Mouse (Mus musculus): ENCODE measurements around the gene Olfr1151. TPM values are rescaled to one million over a fixed set of nuclear protein-coding genes. Genes with fewer than 3 reads are reported as not detected.

Olfr1151 gene
- polyA plus RNA-seq (2012; rRNA removed) = not detected in 2 replicates

DNA sequence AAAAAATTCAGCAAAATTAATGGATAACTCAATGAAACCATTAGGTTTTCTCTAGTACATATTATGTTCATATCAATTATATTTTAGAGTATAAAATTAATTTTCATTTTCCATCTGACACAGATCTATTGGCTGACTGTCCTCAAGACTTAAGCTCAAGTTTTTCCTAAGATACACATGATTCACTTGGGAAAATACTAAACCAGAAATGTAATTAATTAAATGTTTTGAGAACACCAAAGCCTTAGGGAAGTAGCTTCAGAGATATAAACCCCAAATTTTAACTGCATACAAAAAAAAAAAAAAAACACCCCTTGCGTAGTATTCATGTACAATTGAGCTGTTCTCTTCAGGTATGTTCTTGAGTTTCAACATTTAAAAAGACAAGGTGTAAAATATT is at the start of gene Olfr1151:
Olfr1151 (plus strand) TSS at position 301 of the 400 bp plus-strand sequence.
- no peaks in the 10 kb centered on the region for H3K4me1 ChIP-seq (ENCODE audit: control insufficient read depth, insufficient read depth, insufficient read length, low read length)
- H3K36me3 ChIP-seq (ENCODE audit: control insufficient read depth, insufficient read depth, low read length) = no peaks in the 10 kb centered on the region
- H3K27ac ChIP-seq (ENCODE audit: insufficient read depth, low read depth, low read length) = no peak within 1 kb of the TSS
- no peak for TF ChIP-seq POLR2A (IDR thresholded peaks at IDR 0.05; ENCODE audit: low read depth, low read length)
- TF ChIP-seq CTCF (IDR thresholded peaks at IDR 0.05; ENCODE audit: extremely low read depth, insufficient read length, insufficient replicate concordance, low read depth, low read length) = no peak
- H3K27me3 ChIP-seq (ENCODE audit: control insufficient read depth, insufficient read depth, low read length) = no peaks in the 10 kb centered on the region
- WGBS = 90% methylated on average over 1 of the region's 1 CpGs
- H3K4me3 ChIP-seq (ENCODE audit: low read depth, low read length) = no peak within 1 kb of the TSS

GRCm38 (mm10) chr2:87809522-87809921 is 46.1 kb upstream of the Olfr1151 start, which contains the start of gene Olfr1145:
TSS of gene Olfr1145 (plus strand) at chr2:87809822.
- no peak within 1 kb of the TSS for H3K27ac ChIP-seq (ENCODE audit: insufficient read depth, low read depth, low read length)
- no peak within 1 kb of the TSS for H3K4me3 ChIP-seq (ENCODE audit: low read depth, low read length)
- H3K27me3 ChIP-seq (ENCODE audit: control insufficient read depth, insufficient read depth, low read length) = no peaks in the 10 kb centered on the region
- no peaks in the 10 kb centered on the region for H3K4me1 ChIP-seq (ENCODE audit: control insufficient read depth, insufficient read depth, insufficient read length, low read length)
- TF ChIP-seq POLR2A (IDR thresholded peaks at IDR 0.05; ENCODE audit: low read depth, low read length) = no peak
- no peak for TF ChIP-seq CTCF (IDR thresholded peaks at IDR 0.05; ENCODE audit: extremely low read depth, insufficient read length, insufficient replicate concordance, low read depth, low read length)
- WGBS = 62% methylated on average over 1 of the region's 1 CpGs
- H3K36me3 ChIP-seq (ENCODE audit: control insufficient read depth, insufficient read depth, low read length) = no peaks in the 10 kb centered on the region

GRCm38 (mm10) chr2:87830233-87830632 is 25.4 kb upstream of the Olfr1151 start, which contains the start of gene Olfr1148:
TSS of gene Olfr1148 (plus strand) at chr2:87830533.
- WGBS = 85% methylated on average over 1 of the region's 1 CpGs
- no peaks in the 10 kb centered on the region for H3K36me3 ChIP-seq (ENCODE audit: control insufficient read depth, insufficient read depth, low read length)
- H3K4me3 ChIP-seq (ENCODE audit: low read depth, low read length) = no peak within 1 kb of the TSS
- H3K27ac ChIP-seq (ENCODE audit: insufficient read depth, low read depth, low read length) = no peak within 1 kb of the TSS
- TF ChIP-seq POLR2A (IDR thresholded peaks at IDR 0.05; ENCODE audit: low read depth, low read length) = no peak
- TF ChIP-seq CTCF (IDR thresholded peaks at IDR 0.05; ENCODE audit: extremely low read depth, insufficient read length, insufficient replicate concordance, low read depth, low read length) = no peak
- H3K4me1 ChIP-seq (ENCODE audit: control insufficient read depth, insufficient read depth, insufficient read length, low read length) = no peaks in the 10 kb centered on the region
- no peaks in the 10 kb centered on the region for H3K27me3 ChIP-seq (ENCODE audit: control insufficient read depth, insufficient read depth, low read length)

- 70% methylated on average over 1 of the region's 1 CpGs for WGBS
Observed at GRCm38 (mm10) chr2:87843693-87844092, 12.0 kb upstream of the Olfr1151 start, which contains the start of gene Olfr1150-ps1. TSS of gene Olfr1150-ps1 (plus strand) at chr2:87843993.

DNA sequence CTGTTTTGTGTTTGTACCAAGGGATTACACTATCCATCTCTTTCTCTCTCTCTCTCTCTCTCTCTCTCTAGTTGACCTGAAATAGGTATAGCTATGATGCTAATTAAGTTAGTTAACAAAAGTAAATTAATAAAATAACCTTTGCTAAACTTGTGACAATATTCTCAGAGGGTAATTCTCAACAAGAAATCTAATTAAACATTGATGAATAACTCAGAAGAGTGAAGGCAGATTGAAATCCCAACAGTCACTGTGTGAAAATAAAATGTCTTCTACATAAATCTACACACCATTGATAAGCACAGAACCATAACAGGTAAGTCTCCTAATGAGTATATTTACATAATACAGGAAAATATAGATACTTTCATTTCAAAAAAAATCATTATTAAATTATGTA is 10.5 kb downstream of the Olfr1151 start, which contains the start of gene Olfr1152:
Olfr1152 (plus strand) TSS at position 301 of the 400 bp plus-strand sequence.
- Histone ChIP-seq H3K27me3 (ENCODE audit: control insufficient read depth, insufficient read depth, low read length) (no peaks in the 10 kb centered on the region), H3K4me1 (ENCODE audit: control insufficient read depth, insufficient read depth, insufficient read length, low read length) (no peaks in the 10 kb centered on the region), H3K4me3 (ENCODE audit: low read depth, low read length) (no peak within 1 kb of the TSS), H3K27ac (ENCODE audit: insufficient read depth, low read depth, low read length) (no peak within 1 kb of the TSS), H3K36me3 (ENCODE audit: control insufficient read depth, insufficient read depth, low read length) (no peaks in the 10 kb centered on the region)
- no peak for TF ChIP-seq CTCF (IDR thresholded peaks at IDR 0.05; ENCODE audit: extremely low read depth, insufficient read length, insufficient replicate concordance, low read depth, low read length)
- TF ChIP-seq POLR2A (IDR thresholded peaks at IDR 0.05; ENCODE audit: low read depth, low read length) = no peak

More at GRCm38 (mm10) chr2:87843693-87844092, 12.0 kb upstream of the Olfr1151 start, which contains the start of gene Olfr1150-ps1:
- Histone ChIP-seq H3K27ac (ENCODE audit: insufficient read depth, low read depth, low read length) (no peak within 1 kb of the TSS), H3K36me3 (ENCODE audit: control insufficient read depth, insufficient read depth, low read length) (no peaks in the 10 kb centered on the region), H3K4me3 (ENCODE audit: low read depth, low read length) (no peak within 1 kb of the TSS), H3K4me1 (ENCODE audit: control insufficient read depth, insufficient read depth, insufficient read length, low read length) (no peaks in the 10 kb centered on the region), H3K27me3 (ENCODE audit: control insufficient read depth, insufficient read depth, low read length) (no peaks in the 10 kb centered on the region)
- TF ChIP-seq CTCF (IDR thresholded peaks at IDR 0.05; ENCODE audit: extremely low read depth, insufficient read length, insufficient replicate concordance, low read depth, low read length) (no peak), POLR2A (IDR thresholded peaks at IDR 0.05; ENCODE audit: low read depth, low read length) (no peak)

DNA sequence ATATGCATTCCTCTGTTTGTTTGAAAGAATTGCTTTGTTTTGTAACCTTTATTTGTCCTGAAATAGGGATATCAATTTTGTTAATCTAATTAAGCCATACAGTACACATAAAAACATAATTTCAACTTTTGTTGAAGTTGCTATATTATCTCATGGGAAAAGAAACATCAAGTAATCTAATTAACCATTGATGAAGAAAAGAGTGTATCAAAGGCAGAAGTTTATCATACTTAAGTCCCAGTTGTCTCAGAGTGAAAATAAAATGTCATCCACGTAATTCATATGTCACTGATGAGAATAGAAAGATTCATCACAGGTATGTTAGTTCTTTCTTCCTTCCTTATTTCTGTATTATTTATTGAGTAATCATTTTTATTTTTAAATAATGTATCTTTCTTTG is 39.0 kb downstream of the Olfr1151 start, which contains the start of gene Olfr1153:
Olfr1153 (plus strand) TSS at position 301 of the 400 bp plus-strand sequence.
- TF ChIP-seq POLR2A (IDR thresholded peaks at IDR 0.05; ENCODE audit: low read depth, low read length) (no peak), CTCF (IDR thresholded peaks at IDR 0.05; ENCODE audit: extremely low read depth, insufficient read length, insufficient replicate concordance, low read depth, low read length) (no peak)
- 56% methylated on average over 1 of the region's 1 CpGs for WGBS
- Histone ChIP-seq H3K4me1 (ENCODE audit: control insufficient read depth, insufficient read depth, insufficient read length, low read length) (no peaks in the 10 kb centered on the region), H3K4me3 (ENCODE audit: low read depth, low read length) (no peak within 1 kb of the TSS), H3K36me3 (ENCODE audit: control insufficient read depth, insufficient read depth, low read length) (no peaks in the 10 kb centered on the region), H3K27ac (ENCODE audit: insufficient read depth, low read depth, low read length) (no peak within 1 kb of the TSS), H3K27me3 (ENCODE audit: control insufficient read depth, insufficient read depth, low read length) (no peaks in the 10 kb centered on the region)

GRCm38 (mm10) chr2:87905066-87905465 is 49.4 kb downstream of the Olfr1151 start, which contains the start of gene Olfr1154:
TSS of gene Olfr1154 (minus strand) at chr2:87905166.
- H3K36me3 ChIP-seq (ENCODE audit: control insufficient read depth, insufficient read depth, low read length) = no peaks in the 10 kb centered on the region
- 74% methylated on average over 1 of the region's 1 CpGs for WGBS
- H3K4me1 ChIP-seq (ENCODE audit: control insufficient read depth, insufficient read depth, insufficient read length, low read length) = no peaks in the 10 kb centered on the region
- no peak within 1 kb of the TSS for H3K4me3 ChIP-seq (ENCODE audit: low read depth, low read length)
- no peak within 1 kb of the TSS for H3K27ac ChIP-seq (ENCODE audit: insufficient read depth, low read depth, low read length)
- TF ChIP-seq CTCF (IDR thresholded peaks at IDR 0.05; ENCODE audit: extremely low read depth, insufficient read length, insufficient replicate concordance, low read depth, low read length) = no peak
- no peak for TF ChIP-seq POLR2A (IDR thresholded peaks at IDR 0.05; ENCODE audit: low read depth, low read length)
- no peaks in the 10 kb centered on the region for H3K27me3 ChIP-seq (ENCODE audit: control insufficient read depth, insufficient read depth, low read length)

Other genes with a start within 250 kb of the Olfr1151 start
- gene Olfr1130, start 249.7 kb upstream of the Olfr1151 start, polyA plus RNA-seq (2012; rRNA removed) = not detected in 2 replicates
- not detected in 2 replicates for gene Olfr1131, start 228.8 kb upstream of the Olfr1151 start, polyA plus RNA-seq (2012; rRNA removed)
- gene Olfr1132, start 218.3 kb upstream of the Olfr1151 start, polyA plus RNA-seq (2012; rRNA removed) = not detected in 2 replicates
- gene Olfr1133, start 208.5 kb upstream of the Olfr1151 start, polyA plus RNA-seq (2012; rRNA removed) = not detected in 2 replicates
- not detected in 2 replicates for gene Olfr1134, start 197.4 kb upstream of the Olfr1151 start, polyA plus RNA-seq (2012; rRNA removed)
- not detected in 2 replicates for gene Olfr1135, start 182.2 kb upstream of the Olfr1151 start, polyA plus RNA-seq (2012; rRNA removed)
- not detected in 2 replicates for gene Olfr1136, start 161.9 kb upstream of the Olfr1151 start, polyA plus RNA-seq (2012; rRNA removed)
- gene Olfr1137, start 142.7 kb upstream of the Olfr1151 start, polyA plus RNA-seq (2012; rRNA removed) = not detected in 2 replicates
- not detected in 2 replicates for gene Olfr1138, start 115.9 kb upstream of the Olfr1151 start, polyA plus RNA-seq (2012; rRNA removed)
- not detected in 2 replicates for gene Olfr1140, start 112.1 kb upstream of the Olfr1151 start, polyA plus RNA-seq (2012; rRNA removed)
- not detected in 2 replicates for gene Olfr1141, start 101.9 kb upstream of the Olfr1151 start, polyA plus RNA-seq (2012; rRNA removed)
- gene Olfr152, start 76.4 kb upstream of the Olfr1151 start, polyA plus RNA-seq (2012; rRNA removed) = not detected in 2 replicates
- not detected in 2 replicates for gene Olfr1143, start 55.3 kb upstream of the Olfr1151 start, polyA plus RNA-seq (2012; rRNA removed)
- not detected in 2 replicates for gene Olfr1145, start 46.0 kb upstream of the Olfr1151 start, polyA plus RNA-seq (2012; rRNA removed)
- gene Olfr1148, start 25.3 kb upstream of the Olfr1151 start, polyA plus RNA-seq (2012; rRNA removed) = not detected in 2 replicates
- gene Olfr1150-ps1, start 11.9 kb upstream of the Olfr1151 start, polyA plus RNA-seq (2012; rRNA removed) = not detected in 2 replicates
- gene Olfr1152, start 10.6 kb downstream of the Olfr1151 start, polyA plus RNA-seq (2012; rRNA removed) = not detected in 2 replicates
- gene Olfr1153, start 39.1 kb downstream of the Olfr1151 start, polyA plus RNA-seq (2012; rRNA removed) = not detected in 2 replicates
- not detected in 2 replicates for gene Olfr1154, start 49.3 kb downstream of the Olfr1151 start, polyA plus RNA-seq (2012; rRNA removed)
- gene Olfr1155, start 89.3 kb downstream of the Olfr1151 start, polyA plus RNA-seq (2012; rRNA removed) = not detected in 2 replicates
- not detected in 2 replicates for gene Olfr1156, start 97.2 kb downstream of the Olfr1151 start, polyA plus RNA-seq (2012; rRNA removed)
- gene Olfr1157, start 112.4 kb downstream of the Olfr1151 start, polyA plus RNA-seq (2012; rRNA removed) = not detected in 2 replicates
- not detected in 2 replicates for gene Olfr74, start 118.8 kb downstream of the Olfr1151 start, polyA plus RNA-seq (2012; rRNA removed)
- gene Olfr1158, start 134.3 kb downstream of the Olfr1151 start, polyA plus RNA-seq (2012; rRNA removed) = not detected in 2 replicates
- not detected in 2 replicates for gene Olfr1160, start 152.4 kb downstream of the Olfr1151 start, polyA plus RNA-seq (2012; rRNA removed)
- not detected in 2 replicates for gene Olfr1161, start 166.9 kb downstream of the Olfr1151 start, polyA plus RNA-seq (2012; rRNA removed)
- gene Olfr73, start 181.8 kb downstream of the Olfr1151 start, polyA plus RNA-seq (2012; rRNA removed) = not detected in 2 replicates
- not detected in 2 replicates for gene Olfr1162, start 195.3 kb downstream of the Olfr1151 start, polyA plus RNA-seq (2012; rRNA removed)
- not detected in 2 replicates for gene Olfr1163, start 216.0 kb downstream of the Olfr1151 start, polyA plus RNA-seq (2012; rRNA removed)
- gene Olfr1164, start 238.1 kb downstream of the Olfr1151 start, polyA plus RNA-seq (2012; rRNA removed) = not detected in 2 replicates

Measured in small intestine, adult 2 months (tissue).